Mouse (Mus musculus): ENCODE results near the gene Polr2b. TPM values are rescaled to one million over a fixed set of nuclear protein-coding genes. Genes with fewer than 3 reads are reported as not detected.

Gene Polr2b
- polyA plus RNA-seq, 1 experiment from 2014 or later, result 67.9 TPM

GRCm38 (mm10) chr5:77384724-77385123 lies 74.8 kb downstream of the Polr2b start:
- no peak overlapping the region for H3K4me3 ChIP-seq
- H3K4me1 ChIP-seq, result peaks cover 8% of the 10 kb centered on the region
- WGBS, result 81% methylated on average over 9 of the region's 9 CpGs
- H3K4me2 ChIP-seq (replicated peaks), result no peak overlapping the region
- H3K9me3 ChIP-seq, result no peaks in the 10 kb centered on the region
- H3K27me3 ChIP-seq, result peaks cover 5% of the 10 kb centered on the region; the same call in 1 of the 2 replicates
- H3K27ac ChIP-seq, result no peak overlapping the region
- ATAC-seq (ENCODE audit: low FRiP score, low read depth), result no peak
- H3K36me3 ChIP-seq, result no peaks in the 10 kb centered on the region
- H3K9ac ChIP-seq, result no peak overlapping the region

DNA sequence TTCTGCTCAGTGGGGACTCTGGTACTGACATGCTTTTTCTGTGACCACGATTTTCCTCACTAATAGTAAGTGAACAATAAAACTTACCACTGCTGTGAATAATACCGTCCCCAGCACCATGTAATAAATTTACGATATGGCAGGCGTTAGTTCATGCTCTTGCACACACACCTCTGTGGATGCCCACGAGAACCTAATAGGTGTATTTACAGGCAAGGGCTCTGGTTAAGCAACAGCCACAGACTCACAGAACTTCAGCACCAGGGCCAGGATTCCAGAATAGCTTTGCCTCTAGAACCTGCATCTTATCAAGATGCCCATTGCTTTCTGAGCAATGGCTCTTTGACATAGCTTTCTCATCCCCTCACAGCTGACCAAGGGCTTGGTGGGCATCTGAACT lies 75.3 kb downstream of the Polr2b start:
- Histone ChIP-seq H3K9ac (no peak overlapping the region), H3K36me3 (no peaks in the 10 kb centered on the region), H3K4me3 (no peak overlapping the region), H3K4me2 (replicated peaks) (no peak overlapping the region), H3K27me3 (peaks cover 5% of the 10 kb centered on the region; the same call in 1 of the 2 replicates), H3K4me1 (peaks cover 6% of the 10 kb centered on the region; the same call in 1 of the 2 replicates), H3K9me3 (no peaks in the 10 kb centered on the region), H3K27ac (no peak overlapping the region)
- 30% methylated on average over 5 of the region's 5 CpGs for WGBS
- ATAC-seq (ENCODE audit: low FRiP score, low read depth), result no peak

- Histone ChIP-seq H3K27me3 (peaks cover 5% of the 10 kb centered on the region; the same call in 1 of the 2 replicates), H3K4me3 (no peak overlapping the region), H3K27ac (no peak overlapping the region), H3K9ac (no peak overlapping the region), H3K9me3 (no peaks in the 10 kb centered on the region), H3K4me2 (replicated peaks) (no peak overlapping the region), H3K36me3 (no peaks in the 10 kb centered on the region), H3K4me1 (peaks cover 6% of the 10 kb centered on the region; the same call in 1 of the 2 replicates)
- ATAC-seq (ENCODE audit: low FRiP score, low read depth), result 0 out of 2 replicates have a peak, but pooled peaks have one; percentile 48
- 80% methylated on average over 6 of the region's 6 CpGs for WGBS
Measured at GRCm38 (mm10) chr5:77385900-77386595, 76.1 kb downstream of the Polr2b start.

DNA sequence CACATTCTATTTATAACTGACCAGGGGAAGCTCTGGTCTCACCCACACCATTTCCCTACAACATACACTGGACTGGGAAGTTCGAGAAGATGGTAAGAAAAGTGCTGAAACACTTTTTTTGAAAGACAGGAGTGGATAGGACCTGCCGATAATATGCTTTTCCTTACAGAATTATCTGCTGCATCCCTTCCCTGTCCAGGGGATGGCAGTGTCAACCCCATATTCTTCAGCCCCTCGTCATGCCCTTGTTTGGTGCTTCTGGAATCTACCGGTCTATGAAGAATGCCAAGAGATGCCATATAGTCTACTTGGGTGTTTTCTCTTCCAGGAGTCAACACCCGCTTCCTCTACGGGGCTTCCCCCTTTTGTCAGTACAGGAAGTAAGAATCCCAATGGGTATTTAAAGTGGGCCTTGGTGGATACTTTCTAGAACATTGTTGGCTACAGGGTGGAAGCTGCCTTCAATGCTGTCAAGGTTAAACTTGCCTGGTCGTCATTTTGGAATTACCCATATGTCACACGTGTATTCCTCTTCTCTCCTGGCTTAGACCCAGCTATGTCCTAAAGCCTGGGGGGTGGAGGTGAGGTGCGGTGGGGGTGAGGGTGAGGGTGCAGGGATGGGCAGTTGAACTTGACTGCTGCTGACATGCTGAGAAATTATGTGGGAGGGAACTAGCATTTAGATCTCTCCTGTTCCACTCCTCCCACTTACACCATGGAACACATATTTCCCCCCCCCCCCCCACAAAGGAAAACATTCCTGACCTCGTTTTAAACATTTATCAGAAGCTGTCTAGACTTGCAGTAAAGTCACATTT lies 76.9 kb downstream of the Polr2b start:
- Histone ChIP-seq H3K9me3 (no peaks in the 10 kb centered on the region), H3K27me3 (peaks cover 11% of the 10 kb centered on the region; the same call in 1 of the 2 replicates), H3K27ac (no peak overlapping the region), H3K4me2 (replicated peaks) (no peak overlapping the region), H3K36me3 (no peaks in the 10 kb centered on the region), H3K9ac (no peak overlapping the region), H3K4me1 (peaks cover 6% of the 10 kb centered on the region; the same call in 1 of the 2 replicates), H3K4me3 (no peak overlapping the region)
- ATAC-seq (ENCODE audit: low FRiP score, low read depth), result no peak
- 77% methylated on average over 10 of the region's 10 CpGs for WGBS

DNA sequence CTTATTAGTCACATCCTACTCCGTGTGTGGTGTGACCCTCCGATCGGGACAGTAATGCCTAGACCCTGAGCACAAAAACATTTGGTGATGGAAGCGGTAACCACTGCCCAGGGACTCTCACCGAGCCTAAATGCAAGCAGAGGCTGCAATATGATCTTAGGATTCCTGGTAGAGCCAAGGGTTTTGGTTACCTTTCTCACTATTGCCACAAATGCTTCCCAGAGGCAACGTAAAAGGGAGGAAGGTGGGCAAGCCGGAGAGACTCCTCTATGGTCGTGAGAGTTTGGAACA lies 77.4 kb downstream of the Polr2b start:
- no peaks in the 10 kb centered on the region for H3K9me3 ChIP-seq
- H3K9ac ChIP-seq, result no peak overlapping the region
- H3K27me3 ChIP-seq, result peaks cover 15% of the 10 kb centered on the region; the same call in 1 of the 2 replicates
- no peak overlapping the region for H3K27ac ChIP-seq
- H3K36me3 ChIP-seq, result no peaks in the 10 kb centered on the region
- no peak overlapping the region for H3K4me2 ChIP-seq (replicated peaks)
- WGBS, result 60% methylated on average over 8 of the region's 8 CpGs
- H3K4me3 ChIP-seq, result no peak overlapping the region
- ATAC-seq (ENCODE audit: low FRiP score, low read depth), result no peak
- H3K4me1 ChIP-seq, result peaks cover 6% of the 10 kb centered on the region; the same call in 1 of the 2 replicates

DNA sequence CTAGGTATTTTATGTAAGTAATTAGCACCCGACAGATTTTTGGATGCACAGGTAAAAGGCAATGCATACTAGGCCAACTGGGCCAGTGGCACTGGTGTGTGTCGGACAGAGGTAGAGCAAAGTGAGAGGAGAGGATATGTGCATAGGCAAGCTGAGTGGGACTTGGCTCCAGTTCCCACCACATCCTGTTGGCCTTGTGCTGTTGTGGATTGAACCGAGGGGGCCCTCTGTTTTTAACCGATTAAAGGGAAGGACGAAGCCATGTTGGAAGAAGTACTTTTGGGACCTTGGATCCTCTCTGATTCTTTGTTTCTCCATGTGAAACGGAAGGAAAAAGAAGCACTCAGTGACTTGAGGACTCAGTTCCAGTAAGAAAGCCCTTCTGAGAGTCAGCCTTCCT lies 78.4 kb downstream of the Polr2b start:
- Histone ChIP-seq H3K9ac (no peak overlapping the region), H3K9me3 (no peaks in the 10 kb centered on the region), H3K4me1 (peaks cover 6% of the 10 kb centered on the region; the same call in 1 of the 2 replicates), H3K27ac (no peak overlapping the region), H3K4me2 (replicated peaks) (no peak overlapping the region), H3K4me3 (no peak overlapping the region), H3K27me3 (peaks cover 12% of the 10 kb centered on the region; the same call in 1 of the 2 replicates), H3K36me3 (no peaks in the 10 kb centered on the region)
- no peak for ATAC-seq (ENCODE audit: low FRiP score, low read depth)
- WGBS, result 81% methylated on average over 6 of the region's 6 CpGs

DNA sequence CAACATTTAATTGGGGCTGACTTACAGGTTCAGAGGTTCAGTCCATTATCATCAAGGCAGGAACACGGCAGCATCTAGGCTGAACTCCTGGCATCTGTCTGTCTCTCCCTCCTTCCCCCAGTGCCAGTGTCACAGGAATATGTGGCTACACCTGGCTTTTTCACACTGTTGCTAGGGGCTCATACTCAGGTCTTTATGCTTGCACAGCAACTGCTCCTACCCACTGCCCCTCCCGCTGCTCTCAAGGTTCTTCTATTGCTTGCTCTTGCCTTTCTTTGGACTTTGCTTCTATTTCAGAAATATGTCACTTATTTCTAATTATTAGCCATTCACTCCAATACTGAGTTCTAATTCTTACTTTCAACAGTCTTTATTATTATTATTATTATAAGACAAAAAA lies 80.3 kb downstream of the Polr2b start:
- Histone ChIP-seq H3K9me3 (no peaks in the 10 kb centered on the region), H3K4me2 (replicated peaks) (no peak overlapping the region), H3K4me3 (no peak overlapping the region), H3K4me1 (peaks cover 6% of the 10 kb centered on the region; the same call in 1 of the 2 replicates), H3K36me3 (no peaks in the 10 kb centered on the region), H3K9ac (no peak overlapping the region), H3K27me3 (peaks cover 10% of the 10 kb centered on the region; the same call in 1 of the 2 replicates), H3K27ac (no peak overlapping the region)
- 85% methylated on average over 2 of the region's 2 CpGs for WGBS
- ATAC-seq (ENCODE audit: low FRiP score, low read depth), result no peak

DNA sequence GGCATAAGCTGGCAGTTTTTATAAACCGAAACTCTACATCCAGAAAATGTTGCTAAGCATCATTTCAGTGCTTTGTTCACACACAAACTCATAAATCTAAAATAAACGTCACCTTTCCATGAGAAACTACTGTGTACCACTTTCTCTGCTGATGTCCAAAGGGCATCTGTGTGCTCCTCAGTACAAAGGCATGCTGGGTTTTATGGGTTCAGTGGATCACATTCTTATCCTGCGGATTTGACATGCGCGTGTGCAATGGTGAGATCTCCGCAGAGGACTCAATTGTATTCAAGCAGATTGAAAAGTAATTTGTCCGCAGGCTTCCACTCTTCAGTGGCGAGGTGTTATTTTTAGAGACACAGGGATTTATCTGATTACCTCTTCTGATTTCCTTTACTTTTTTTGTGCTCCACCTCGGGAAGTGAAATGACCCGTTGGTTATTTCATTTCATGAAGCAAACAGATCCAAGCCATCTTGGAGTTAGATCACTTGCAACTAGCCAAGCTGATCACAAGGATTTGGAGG lies 83.2 kb downstream of the Polr2b start:
- Histone ChIP-seq H3K27ac (no peak overlapping the region), H3K4me3 (no peak overlapping the region), H3K9ac (no peak overlapping the region), H3K9me3 (no peaks in the 10 kb centered on the region), H3K4me2 (replicated peaks) (no peak overlapping the region), H3K36me3 (no peaks in the 10 kb centered on the region), H3K27me3 (peaks cover 10% of the 10 kb centered on the region; the same call in 1 of the 2 replicates), H3K4me1 (peaks cover 17% of the 10 kb centered on the region)
- 83% methylated on average over 10 of the region's 10 CpGs for WGBS
- no peak for ATAC-seq (ENCODE audit: low FRiP score, low read depth)

GRCm38 (mm10) chr5:77393990-77394618 lies 84.2 kb downstream of the Polr2b start:
- Histone ChIP-seq H3K4me3 (no peak overlapping the region), H3K27ac (no peak overlapping the region), H3K36me3 (no peaks in the 10 kb centered on the region), H3K4me1 (peaks cover 24% of the 10 kb centered on the region), H3K4me2 (replicated peaks) (no peak overlapping the region), H3K9me3 (no peaks in the 10 kb centered on the region), H3K27me3 (peaks cover 10% of the 10 kb centered on the region; the same call in 1 of the 2 replicates), H3K9ac (no peak overlapping the region)
- WGBS, result 82% methylated on average over 9 of the region's 9 CpGs
- ATAC-seq (ENCODE audit: low FRiP score, low read depth), result no peak

DNA sequence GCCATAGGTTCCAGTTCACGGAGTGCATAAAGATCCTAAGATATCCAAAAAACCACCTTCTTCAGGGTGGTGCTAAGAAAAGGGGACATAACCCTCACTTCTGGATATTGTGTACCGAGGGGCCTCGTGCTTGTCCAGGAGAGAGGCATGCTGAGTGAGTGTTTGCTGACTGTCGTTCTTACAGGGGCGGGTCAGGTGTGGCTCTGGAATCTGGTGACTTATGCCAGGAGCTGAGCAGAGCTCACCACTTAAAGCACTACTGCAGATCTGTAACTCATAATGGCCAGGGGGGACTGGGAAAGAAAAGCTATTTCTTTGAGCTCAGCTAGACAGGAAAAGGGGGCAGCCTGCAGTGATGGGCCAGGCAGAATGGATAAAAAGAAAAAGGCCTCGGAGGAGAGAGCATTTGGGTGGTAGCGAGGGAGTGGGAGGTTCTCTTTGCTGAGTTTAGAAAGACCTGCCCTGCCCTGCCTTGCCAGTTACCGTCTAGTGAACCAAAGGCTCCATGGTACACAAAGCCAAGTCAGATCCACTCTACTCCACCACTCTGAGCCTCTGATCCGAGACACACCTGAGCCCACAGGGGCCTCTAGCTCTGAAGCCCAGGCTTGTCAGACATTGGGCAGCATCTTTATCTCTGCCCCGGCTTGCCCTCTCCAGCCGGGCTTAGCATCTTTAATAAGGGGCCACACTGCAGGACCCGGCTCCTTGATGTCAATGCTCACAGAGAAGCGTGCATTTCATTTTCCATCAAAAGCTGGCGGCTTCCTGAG lies 88.5 kb downstream of the Polr2b start:
- peaks cover 28% of the 10 kb centered on the region for H3K4me1 ChIP-seq
- ATAC-seq (ENCODE audit: low FRiP score, low read depth), result no peak
- no peaks in the 10 kb centered on the region for H3K9me3 ChIP-seq
- no peak overlapping the region for H3K9ac ChIP-seq
- no peak overlapping the region for H3K4me2 ChIP-seq (replicated peaks)
- H3K27ac ChIP-seq, result no peak overlapping the region
- peaks cover 10% of the 10 kb centered on the region; the same call in 1 of the 2 replicates for H3K27me3 ChIP-seq
- H3K4me3 ChIP-seq, result no peak overlapping the region
- H3K36me3 ChIP-seq, result no peaks in the 10 kb centered on the region
- 71% methylated on average over 14 of the region's 14 CpGs for WGBS

Data from limb, embryonic 13.5 days (tissue).